Mouse (Mus musculus): ENCODE data around the gene Rai14. TPM values are rescaled to one million over a fixed set of nuclear protein-coding genes. Genes with fewer than 3 reads are reported as not detected.

Rai14 gene
- total and polyA plus RNA-seq, 3 experiments, result not detected

DNA sequence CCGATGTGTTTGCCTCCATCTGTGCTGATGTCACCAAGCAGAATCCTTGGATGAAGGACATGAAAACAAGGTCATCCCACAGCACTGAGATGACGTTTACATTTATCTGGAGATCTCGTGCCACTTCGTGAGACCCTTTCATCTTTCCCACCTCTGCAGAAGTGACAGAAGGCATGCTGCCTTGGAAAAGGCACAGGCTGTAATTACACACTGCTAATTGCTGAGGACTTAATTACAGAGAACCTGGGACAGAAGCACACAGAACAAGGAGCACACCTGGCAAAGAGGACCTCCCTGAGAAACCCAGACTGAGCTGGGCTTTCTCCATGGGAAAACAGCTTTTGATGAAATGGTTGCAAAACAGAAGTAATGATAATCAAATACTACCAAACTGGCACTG lies 21.8 kb downstream of the Rai14 start:
- Histone ChIP-seq H3K79me2 (ENCODE audit: control insufficient read depth, insufficient read depth, low read length, poor library complexity) (no peaks in the 10 kb centered on the region), H3K4me3 (ENCODE audit: control insufficient read depth in 1 of 2, insufficient read depth in 1 of 2, low read depth in 2 of 2, low read length in 2 of 2) (no peak overlapping the region), H3K27ac (ENCODE audit: control insufficient read depth, low read depth, low read length) (no peak overlapping the region), H3K9me3 (replicated peaks; ENCODE audit: insufficient read depth, low read length) (no peaks in the 10 kb centered on the region), H3K4me1 (ENCODE audit: control insufficient read depth in 1 of 2, insufficient read depth in 2 of 2, low read length in 2 of 2) (no peaks in the 10 kb centered on the region), H3K36me3 (ENCODE audit: control insufficient read depth in 1 of 2, insufficient read depth in 2 of 2, low read length in 2 of 2) (no peaks in the 10 kb centered on the region), H3K27me3 (ENCODE audit: control insufficient read depth in 1 of 2, insufficient read depth in 2 of 2, low read length in 2 of 2) (no peaks in the 10 kb centered on the region), H3K9ac (ENCODE audit: control insufficient read depth, low read depth, low read length, poor library complexity, severe bottlenecking) (no peak overlapping the region)
- TF ChIP-seq KAT2A (conservative IDR thresholded peaks at IDR 0.05; ENCODE audit: low read depth, low read length) (no peak), ZMIZ1 (IDR thresholded peaks at IDR 0.05; ENCODE audit: low read depth, low read length) (no peak), E2F4 (IDR thresholded peaks at IDR 0.05; ENCODE audit: borderline replicate concordance, low read depth, low read length) (no peak), MYB (IDR thresholded peaks at IDR 0.05; ENCODE audit: low read depth, low read length) (no peak), CHD1 (IDR thresholded peaks at IDR 0.05; ENCODE audit: low read depth, low read length) (no peak), ETS1 (IDR thresholded peaks at IDR 0.05; ENCODE audit: low read depth, low read length) (no peak), MAFK (IDR thresholded peaks at IDR 0.05; ENCODE audit: borderline replicate concordance, low read depth, low read length) (no peak), TCF12 (IDR thresholded peaks at IDR 0.05; ENCODE audit: low read depth, low read length) (no peak), MAX (IDR thresholded peaks at IDR 0.05; ENCODE audit: low read length) (no peak), CTCF (IDR thresholded peaks at IDR 0.05 in 2 of 3, conservative IDR thresholded peaks at IDR 0.05 in 1 of 3; ENCODE audit: control insufficient read depth in 1 of 3, insufficient read depth in 1 of 3, low read depth in 2 of 3, low read length in 3 of 3, poor library complexity in 1 of 3, severe bottlenecking in 1 of 3) (no peak), GABPA (IDR thresholded peaks at IDR 0.05; ENCODE audit: low read depth, low read length) (no peak), POLR2AphosphoS2 (IDR thresholded peaks at IDR 0.05; ENCODE audit: low read length) (no peak), USF2 (IDR thresholded peaks at IDR 0.05; ENCODE audit: borderline replicate concordance in 1 of 2, insufficient read depth in 1 of 2, low read depth in 1 of 2, low read length in 2 of 2) (no peak), USF1 (IDR thresholded peaks at IDR 0.05; ENCODE audit: low read depth, low read length) (no peak), CHD2 (IDR thresholded peaks at IDR 0.05; ENCODE audit: low read length) (no peak)
- no peak for DNase-seq (ENCODE audit: low read depth, low spot score)

DNA sequence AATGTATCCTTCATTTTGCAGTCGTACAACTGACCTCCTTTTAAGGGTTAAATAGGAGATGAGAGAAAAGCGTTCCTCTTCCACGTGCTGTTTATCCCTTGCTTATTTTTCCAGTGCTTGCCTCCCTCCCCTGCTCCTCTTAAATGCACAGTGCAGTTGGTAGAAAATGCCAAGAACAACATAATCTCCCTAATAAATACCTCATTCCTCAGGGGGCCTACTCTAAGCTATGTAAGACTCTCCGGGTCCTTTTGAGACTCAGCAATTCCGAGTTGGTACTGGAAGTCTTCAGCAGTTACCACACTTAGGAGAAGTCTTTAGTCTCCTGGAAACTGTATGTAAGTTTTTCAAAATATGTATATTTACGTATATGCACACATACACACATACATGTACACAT lies 22.9 kb downstream of the Rai14 start:
- Histone ChIP-seq H3K79me2 (ENCODE audit: control insufficient read depth, insufficient read depth, low read length, poor library complexity) (no peaks in the 10 kb centered on the region), H3K36me3 (ENCODE audit: control insufficient read depth in 1 of 2, insufficient read depth in 2 of 2, low read length in 2 of 2) (no peaks in the 10 kb centered on the region), H3K9me3 (replicated peaks; ENCODE audit: insufficient read depth, low read length) (no peaks in the 10 kb centered on the region), H3K4me3 (ENCODE audit: control insufficient read depth in 1 of 2, insufficient read depth in 1 of 2, low read depth in 2 of 2, low read length in 2 of 2) (no peak overlapping the region), H3K27ac (ENCODE audit: control insufficient read depth, low read depth, low read length) (no peak overlapping the region), H3K27me3 (ENCODE audit: control insufficient read depth in 1 of 2, insufficient read depth in 2 of 2, low read length in 2 of 2) (no peaks in the 10 kb centered on the region), H3K9ac (ENCODE audit: control insufficient read depth, low read depth, low read length, poor library complexity, severe bottlenecking) (no peak overlapping the region), H3K4me1 (ENCODE audit: control insufficient read depth in 1 of 2, insufficient read depth in 2 of 2, low read length in 2 of 2) (no peaks in the 10 kb centered on the region)
- no peak for DNase-seq (ENCODE audit: low read depth, low spot score)
- TF ChIP-seq USF2 (IDR thresholded peaks at IDR 0.05; ENCODE audit: borderline replicate concordance in 1 of 2, insufficient read depth in 1 of 2, low read depth in 1 of 2, low read length in 2 of 2) (no peak), BHLHE40 (IDR thresholded peaks at IDR 0.05; ENCODE audit: borderline replicate concordance, low read depth, low read length) (no peak), POLR2AphosphoS2 (IDR thresholded peaks at IDR 0.05; ENCODE audit: low read length) (no peak), TBP (IDR thresholded peaks at IDR 0.05; ENCODE audit: low read depth, low read length) (no peak), TAL1 (IDR thresholded peaks at IDR 0.05; ENCODE audit: low read length) (no peak), ZMIZ1 (IDR thresholded peaks at IDR 0.05; ENCODE audit: low read depth, low read length) (no peak), MAZ (IDR thresholded peaks at IDR 0.05; ENCODE audit: low read depth, low read length) (no peak), GATA1 (IDR thresholded peaks at IDR 0.05; ENCODE audit: low read depth, low read length) (no peak), JUND (IDR thresholded peaks at IDR 0.05; ENCODE audit: low read depth, low read length) (no peak), HCFC1 (IDR thresholded peaks at IDR 0.05; ENCODE audit: low read depth, low read length) (no peak), MYB (IDR thresholded peaks at IDR 0.05; ENCODE audit: low read depth, low read length) (no peak), ZNF384 (IDR thresholded peaks at IDR 0.05; ENCODE audit: low read depth, low read length) (no peak), GABPA (IDR thresholded peaks at IDR 0.05; ENCODE audit: low read depth, low read length) (no peak), ETS1 (IDR thresholded peaks at IDR 0.05; ENCODE audit: low read depth, low read length) (no peak), ZKSCAN1 (IDR thresholded peaks at IDR 0.05; ENCODE audit: low read depth, low read length) (no peak), MAFK (IDR thresholded peaks at IDR 0.05; ENCODE audit: borderline replicate concordance, low read depth, low read length) (no peak)

Measured in MEL (cell line).